Mouse (Mus musculus) liver, embryonic 12.5 days (tissue): ENCODE data around the gene Ankfy1. TPM values are rescaled to one million over a fixed set of nuclear protein-coding genes. Genes with fewer than 3 reads are reported as not detected.
A peak's percentile ranks its signal among the peaks of the same experiment; 100 is the strongest.
"Not testable (repeated sequence)": the region's sequence is repeated elsewhere in the genome, so short reads cannot be mapped to it uniquely, and the experiment has no call there.

Source experiments
- ATAC-seq: fragments of 200-750 bp; cut with Nextera tagmentation; 2 replicates; pipeline ENCODE4 v1.8.0; 2017; ENCODE audit warnings: moderate number of reproducible peaks, mild to moderate bottlenecking, moderate library complexity
- H3K27ac ChIP-seq: fragments of 300-500 bp; sonication (generic); 2 replicates; pipeline ENCODE4 v1.5.1; 2016; ENCODE audit warnings: mild to moderate bottlenecking
- H3K27me3 ChIP-seq: fragments of 300-500 bp; sonication (generic); replicated peaks from 2 replicates; pipeline ENCODE4 v1.6.1; 2016; ENCODE audit warnings: mild to moderate bottlenecking, moderate library complexity
- H3K36me3 ChIP-seq: fragments of 300-500 bp; sonication (generic); 2 replicates; pipeline ENCODE4 v1.6.1; 2016; ENCODE audit warnings: mild to moderate bottlenecking, moderate library complexity
- H3K4me1 ChIP-seq: fragments of 300-500 bp; sonication (generic); 2 replicates; pipeline ENCODE4 v1.6.1; 2016
- H3K4me2 ChIP-seq: fragments of 300-500 bp; sonication (generic); 2 replicates; pipeline ENCODE4 v1.6.1; 2016; ENCODE audit warnings: mild to moderate bottlenecking, moderate library complexity
- H3K4me3 ChIP-seq: fragments of 300-500 bp; sonication (generic); 2 replicates; pipeline ENCODE4 v1.5.1; 2016; ENCODE audit warnings: mild to moderate bottlenecking, moderate library complexity
- H3K9ac ChIP-seq: fragments of 300-500 bp; sonication (generic); 2 replicates; pipeline ENCODE4 v1.6.1; 2016; ENCODE audit warnings: mild to moderate bottlenecking, moderate library complexity
- H3K9me3 ChIP-seq: fragments of 300-500 bp; sonication (generic); replicated peaks from 2 replicates; pipeline ENCODE4 v1.6.1; 2016; ENCODE audit warnings: mild to moderate bottlenecking, moderate library complexity
- WGBS: fragments of 180-500 bp; shearing (Covaris S2); methylation state at CpG from one replicate; pipeline ENCODE4 v1.1.7; 2016; ENCODE audit not compliant: insufficient replicate concordance; 5-methylcytosine and 5-hydroxymethylcytosine counted together
- polyA plus RNA-seq: library from polyadenylated mRNA; unstranded; fragments of >200 nt; fragmentation: Nextera tagmentation; extraction: Ambion mirVana; gene quantifications from 2 replicates; pipeline ENCODE4 v1.2.1, GENCODE M21; 2016

Ankfy1 gene
- polyA plus RNA-seq, 1 experiment from 2014 or later = 18.3 TPM

DNA sequence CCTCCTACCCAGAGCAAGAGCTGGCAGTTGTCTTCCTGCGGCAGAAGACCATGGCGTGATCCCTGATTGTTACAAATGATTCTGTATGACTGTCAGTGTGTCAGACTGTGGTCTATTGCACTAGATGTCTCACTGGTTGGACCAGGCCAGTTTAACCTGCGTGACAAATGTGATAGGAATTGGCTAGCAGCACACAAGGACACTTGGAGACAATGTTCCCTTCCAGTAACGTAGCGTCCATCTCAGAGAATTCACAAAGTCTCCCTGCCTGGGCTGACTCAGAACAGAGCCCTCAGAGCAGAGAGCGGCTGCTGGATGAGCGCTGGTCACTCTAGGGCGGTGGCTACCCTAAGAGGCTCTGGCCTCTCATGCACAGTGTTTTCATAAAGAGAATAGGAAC, 77.9 kb downstream of the Ankfy1 start:
- Histone ChIP-seq H3K9me3 (no peaks in the 10 kb centered on the region), H3K4me1 (no peaks in the 10 kb centered on the region), H3K9ac (no peak overlapping the region), H3K4me2 (no peak overlapping the region), H3K36me3 (peaks cover 65% of the 10 kb centered on the region), H3K27ac (no peak overlapping the region), H3K4me3 (no peak overlapping the region), H3K27me3 (no peaks in the 10 kb centered on the region)
- no peak for ATAC-seq
- 85% methylated on average over 8 of the region's 8 CpGs for WGBS

DNA sequence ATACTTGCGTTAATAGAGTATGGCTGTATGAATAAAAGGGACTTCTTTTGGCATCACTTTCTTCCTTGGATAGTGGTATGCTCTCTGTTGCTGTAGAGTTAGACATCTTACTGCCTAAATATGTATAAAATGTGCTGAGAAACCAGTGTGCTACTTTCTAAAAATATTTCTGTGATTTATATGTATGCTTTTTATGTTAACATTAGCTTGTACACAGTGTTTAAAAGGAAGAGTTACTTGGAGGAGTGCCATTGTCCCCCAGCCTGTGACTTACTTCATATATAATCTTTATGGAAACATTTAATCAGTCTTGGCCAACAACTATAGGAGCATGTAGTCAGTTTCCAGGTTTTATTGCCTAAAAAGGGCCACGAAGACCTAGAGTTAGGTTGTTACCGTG, 79.3 kb downstream of the Ankfy1 start:
- Histone ChIP-seq H3K27ac (no peak overlapping the region), H3K27me3 (no peaks in the 10 kb centered on the region), H3K4me1 (no peaks in the 10 kb centered on the region), H3K4me2 (no peak overlapping the region), H3K9ac (no peak overlapping the region), H3K4me3 (no peak overlapping the region), H3K36me3 (peaks cover 51% of the 10 kb centered on the region), H3K9me3 (no peaks in the 10 kb centered on the region)
- no peak for ATAC-seq
- WGBS = 91% methylated on average over 3 of the region's 3 CpGs

DNA sequence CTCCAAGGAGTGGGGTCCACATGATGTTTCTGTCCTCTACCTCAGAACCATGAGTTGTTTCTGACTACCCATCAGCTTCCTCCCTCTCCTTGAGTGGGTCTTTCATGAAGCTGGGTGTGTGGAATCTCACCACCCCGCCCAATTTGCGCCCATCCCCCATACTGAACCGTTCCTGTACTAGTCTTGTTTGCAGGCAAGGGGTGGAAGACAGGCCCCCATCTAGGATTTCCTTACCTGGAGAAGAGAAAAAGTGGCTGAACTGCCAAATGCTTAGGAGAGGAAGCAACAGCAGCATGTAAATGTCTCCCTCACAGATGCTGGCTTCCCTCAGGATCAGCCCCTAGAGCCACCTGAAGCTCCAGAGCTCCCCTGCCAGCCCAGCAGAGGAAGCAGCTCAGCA, 80.5 kb downstream of the Ankfy1 start:
- no peak for ATAC-seq
- Histone ChIP-seq H3K4me1 (no peaks in the 10 kb centered on the region), H3K4me3 (no peak overlapping the region), H3K27me3 (no peaks in the 10 kb centered on the region), H3K27ac (no peak overlapping the region), H3K4me2 (no peak overlapping the region), H3K36me3 (peaks cover 43% of the 10 kb centered on the region), H3K9me3 (no peaks in the 10 kb centered on the region), H3K9ac (no peak overlapping the region)
- WGBS = 75% methylated on average over 3 of the region's 3 CpGs

DNA sequence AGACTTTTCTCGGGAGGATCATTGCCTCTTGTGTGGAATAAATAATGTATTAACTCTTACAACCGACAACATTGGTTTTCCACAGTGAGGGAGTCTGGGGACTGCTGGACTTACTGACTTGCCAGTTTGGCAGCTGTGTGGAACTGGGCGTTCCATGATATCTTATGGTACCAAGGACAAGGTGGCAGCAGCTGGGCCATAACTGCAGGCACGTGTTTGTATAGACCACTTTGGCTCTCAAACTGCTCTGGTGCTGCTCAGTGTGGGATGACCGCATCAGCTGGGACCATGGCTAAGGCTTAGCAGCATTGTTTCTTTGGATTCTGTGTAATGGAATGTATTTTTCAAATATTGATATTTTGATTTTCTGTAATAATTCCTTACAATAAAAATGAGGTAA, 81.0 kb downstream of the Ankfy1 start:
- Histone ChIP-seq H3K27me3 (no peaks in the 10 kb centered on the region), H3K4me2 (no peak overlapping the region), H3K9me3 (no peaks in the 10 kb centered on the region), H3K27ac (no peak overlapping the region), H3K36me3 (peaks cover 43% of the 10 kb centered on the region), H3K4me3 (no peak overlapping the region), H3K4me1 (no peaks in the 10 kb centered on the region), H3K9ac (no peak overlapping the region)
- 80% methylated on average over 5 of the region's 5 CpGs for WGBS
- no peak for ATAC-seq

DNA sequence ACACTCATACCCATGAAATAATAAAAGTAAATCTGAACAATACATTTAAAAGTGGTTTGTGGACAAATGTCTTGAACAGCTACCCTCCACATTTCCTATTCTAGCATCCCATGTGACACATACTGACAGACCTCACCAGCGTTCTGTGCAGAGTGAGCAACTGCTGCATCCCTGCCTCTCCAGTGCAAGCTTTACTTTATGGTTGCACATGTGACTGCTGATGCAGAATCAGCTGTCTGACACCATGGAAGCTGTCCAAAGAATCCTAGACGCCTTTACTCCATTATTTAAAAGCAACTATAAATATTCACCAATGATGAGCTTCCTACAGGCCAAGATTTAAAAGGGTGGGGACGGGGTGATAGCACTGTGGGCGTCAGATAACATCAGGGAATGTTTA, 81.7 kb downstream of the Ankfy1 start:
- Histone ChIP-seq H3K4me2 (no peak overlapping the region), H3K9me3 (no peaks in the 10 kb centered on the region), H3K4me1 (no peaks in the 10 kb centered on the region), H3K27me3 (no peaks in the 10 kb centered on the region), H3K9ac (no peak overlapping the region), H3K27ac (no peak overlapping the region), H3K36me3 (peaks cover 41% of the 10 kb centered on the region), H3K4me3 (no peak overlapping the region)
- no peak for ATAC-seq
- WGBS = 63% methylated on average over 4 of the region's 4 CpGs

DNA sequence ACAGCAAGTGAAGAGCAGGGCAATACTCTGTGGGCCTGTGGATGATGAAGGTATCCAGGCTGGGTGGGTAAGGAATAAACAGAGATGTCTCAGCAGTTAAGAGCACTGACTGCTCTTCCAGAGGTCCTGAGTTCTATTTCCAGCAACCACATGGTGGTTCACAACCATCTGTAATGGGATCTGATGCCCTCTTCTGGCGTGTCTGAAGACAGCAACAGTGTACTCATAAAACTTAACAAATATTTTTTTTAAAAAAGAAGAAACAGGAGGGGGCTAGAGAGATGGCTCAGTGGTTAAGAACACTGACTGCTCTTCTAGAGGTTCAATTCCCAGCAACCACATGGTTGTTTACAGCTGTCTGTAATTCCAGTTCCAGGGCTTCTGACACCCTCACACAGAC, 82.8 kb downstream of the Ankfy1 start:
- H3K27me3 ChIP-seq, H3K9ac ChIP-seq, ATAC-seq, H3K4me2 ChIP-seq, H3K9me3 ChIP-seq, H3K27ac ChIP-seq, H3K4me3 ChIP-seq, H3K4me1 ChIP-seq: not testable (repeated sequence)
- peaks cover 33% of the 10 kb centered on the region for H3K36me3 ChIP-seq
- WGBS = 20% methylated on average over 1 of the region's 1 CpGs

DNA sequence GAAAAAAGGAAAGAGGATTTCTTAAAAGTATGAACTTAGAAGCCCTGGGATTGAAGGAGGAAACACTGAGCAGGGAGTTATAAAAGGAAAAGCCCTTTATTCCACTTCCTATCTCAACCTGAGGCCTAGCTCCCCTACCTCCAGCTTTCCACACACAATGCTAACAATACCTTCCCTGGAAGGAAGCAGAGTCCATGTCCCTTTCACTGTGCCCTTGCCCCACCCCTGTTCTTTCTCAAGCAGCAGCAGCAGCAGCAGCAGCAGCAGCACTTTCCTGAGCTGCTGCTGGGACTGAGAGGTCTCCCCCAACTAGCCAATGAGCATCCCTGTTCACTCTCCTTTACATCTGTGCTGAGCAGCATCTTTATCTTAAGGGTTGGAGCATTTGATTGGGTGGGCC, 89.2 kb downstream of the Ankfy1 start:
- H3K9ac ChIP-seq = no peak overlapping the region
- no peaks in the 10 kb centered on the region for H3K27me3 ChIP-seq
- H3K4me2 ChIP-seq = no peak overlapping the region
- H3K36me3 ChIP-seq = no peaks in the 10 kb centered on the region
- no peak overlapping the region for H3K4me3 ChIP-seq
- H3K9me3 ChIP-seq = no peaks in the 10 kb centered on the region
- no peak overlapping the region for H3K27ac ChIP-seq
- no peak for ATAC-seq
- no peaks in the 10 kb centered on the region for H3K4me1 ChIP-seq

DNA sequence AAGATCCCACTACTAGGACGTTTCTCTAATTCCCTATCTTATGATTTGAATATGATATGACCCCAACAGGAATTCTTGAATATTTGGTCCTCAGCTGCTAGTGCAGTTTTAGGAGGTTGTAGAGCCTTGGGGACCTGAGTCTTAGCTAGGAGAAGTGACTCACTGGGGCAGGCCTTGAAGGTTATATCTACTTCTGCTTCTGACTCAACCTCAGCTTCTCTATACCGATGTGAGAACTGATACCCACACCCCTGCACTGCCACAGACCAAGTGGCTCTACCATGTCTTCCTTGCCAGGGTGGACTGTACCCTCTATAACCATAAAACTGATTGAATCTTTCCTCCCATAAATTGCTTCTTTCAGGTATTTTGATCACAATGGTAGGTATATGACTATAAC, 92.3 kb downstream of the Ankfy1 start:
- H3K4me1 ChIP-seq = no peaks in the 10 kb centered on the region
- WGBS = 43% methylated on average over 2 of the region's 2 CpGs

DNA sequence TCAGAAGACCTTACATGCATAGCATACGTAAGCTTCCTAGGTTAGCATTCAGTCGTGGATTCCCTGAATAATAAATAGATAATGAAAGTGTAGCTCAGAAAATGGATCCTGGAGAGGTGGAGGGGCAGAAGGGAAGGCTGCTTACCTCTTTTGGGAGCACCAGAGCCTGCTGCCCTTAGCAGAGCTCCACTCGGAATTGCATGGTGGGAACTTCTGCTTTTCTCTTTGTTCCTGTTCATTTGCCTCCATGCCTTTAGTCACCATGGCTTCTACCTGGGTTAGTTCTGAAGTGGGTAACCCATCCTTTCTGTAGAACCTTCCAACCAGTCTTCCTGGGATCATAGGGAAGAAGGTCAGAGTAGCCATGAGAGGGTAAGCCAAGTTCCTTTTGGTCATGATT, 92.7 kb downstream of the Ankfy1 start:
- no peaks in the 10 kb centered on the region for H3K36me3 ChIP-seq

More for the DNA sequence above, 92.3 kb downstream of the Ankfy1 start:
- H3K9ac ChIP-seq = no peak overlapping the region
- H3K27me3 ChIP-seq = no peaks in the 10 kb centered on the region
- H3K9me3 ChIP-seq = no peaks in the 10 kb centered on the region
- no peak overlapping the region for H3K4me3 ChIP-seq
- ATAC-seq = no peak
- no peaks in the 10 kb centered on the region for H3K36me3 ChIP-seq
- H3K4me2 ChIP-seq = no peak overlapping the region
- no peak overlapping the region for H3K27ac ChIP-seq

DNA sequence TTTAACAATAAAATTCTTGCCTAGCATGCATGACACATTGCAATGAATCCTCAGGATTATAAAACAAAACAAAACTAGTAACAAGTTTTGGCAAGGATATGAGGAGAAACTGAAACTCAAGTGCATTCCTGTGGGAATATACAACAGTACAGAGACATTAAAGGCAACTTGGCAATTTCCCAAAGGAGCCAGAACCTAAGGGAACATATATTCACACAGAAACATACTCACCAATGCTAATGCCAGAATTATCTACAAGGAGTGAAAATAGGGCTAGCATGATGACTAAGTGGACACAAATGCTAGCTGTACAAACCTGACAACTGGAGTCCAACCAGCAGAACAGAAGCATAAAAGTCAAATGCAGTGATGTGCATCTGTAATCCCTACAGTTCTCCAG, 102.2 kb downstream of the Ankfy1 start:
- no peak for ATAC-seq
- H3K4me2 ChIP-seq = no peak overlapping the region
- H3K9me3 ChIP-seq = no peaks in the 10 kb centered on the region
- no peak overlapping the region for H3K4me3 ChIP-seq
- H3K36me3 ChIP-seq = no peaks in the 10 kb centered on the region
- H3K4me1 ChIP-seq = peaks cover 14% of the 10 kb centered on the region; the same call in 1 of the 2 replicates
- H3K27ac ChIP-seq = no peak overlapping the region
- H3K27me3 ChIP-seq = no peaks in the 10 kb centered on the region
- H3K9ac ChIP-seq = no peak overlapping the region

More for the DNA sequence above, 92.7 kb downstream of the Ankfy1 start:
- H3K27me3 ChIP-seq = no peaks in the 10 kb centered on the region
- H3K4me3 ChIP-seq = no peak overlapping the region
- no peaks in the 10 kb centered on the region for H3K9me3 ChIP-seq
- H3K27ac ChIP-seq = no peak overlapping the region
- no peak for ATAC-seq
- no peak overlapping the region for H3K9ac ChIP-seq
- H3K4me1 ChIP-seq = no peaks in the 10 kb centered on the region
- 68% methylated on average over 3 of the region's 3 CpGs for WGBS
- no peak overlapping the region for H3K4me2 ChIP-seq

DNA sequence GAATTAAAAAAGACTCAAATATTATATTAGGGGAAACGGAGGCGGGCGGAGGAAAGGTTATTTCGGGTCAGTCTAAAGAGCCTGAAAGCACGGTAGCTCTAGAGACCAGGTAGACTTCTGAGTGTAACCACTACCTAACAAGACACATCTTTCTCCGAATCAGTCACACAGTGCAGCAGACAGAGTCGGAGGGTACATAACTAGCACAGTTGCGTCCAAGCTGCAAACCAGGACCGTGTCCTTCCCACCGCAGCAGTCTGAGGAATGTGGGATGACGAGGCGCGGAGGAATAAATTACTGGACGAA, 105.3 kb downstream of the Ankfy1 start:
- H3K9me3 ChIP-seq = no peaks in the 10 kb centered on the region
- peak overlapping the region; percentile 99 for H3K4me3 ChIP-seq
- H3K36me3 ChIP-seq = no peaks in the 10 kb centered on the region
- H3K4me2 ChIP-seq = peak overlapping the region; percentile 92
- peaks cover 29% of the 10 kb centered on the region for H3K4me1 ChIP-seq
- 9% methylated on average over 14 of the region's 14 CpGs for WGBS
- peak; percentile 18 for ATAC-seq
- peak overlapping the region; percentile 97 for H3K9ac ChIP-seq
- H3K27ac ChIP-seq = peak overlapping the region; percentile 89
- no peaks in the 10 kb centered on the region for H3K27me3 ChIP-seq

DNA sequence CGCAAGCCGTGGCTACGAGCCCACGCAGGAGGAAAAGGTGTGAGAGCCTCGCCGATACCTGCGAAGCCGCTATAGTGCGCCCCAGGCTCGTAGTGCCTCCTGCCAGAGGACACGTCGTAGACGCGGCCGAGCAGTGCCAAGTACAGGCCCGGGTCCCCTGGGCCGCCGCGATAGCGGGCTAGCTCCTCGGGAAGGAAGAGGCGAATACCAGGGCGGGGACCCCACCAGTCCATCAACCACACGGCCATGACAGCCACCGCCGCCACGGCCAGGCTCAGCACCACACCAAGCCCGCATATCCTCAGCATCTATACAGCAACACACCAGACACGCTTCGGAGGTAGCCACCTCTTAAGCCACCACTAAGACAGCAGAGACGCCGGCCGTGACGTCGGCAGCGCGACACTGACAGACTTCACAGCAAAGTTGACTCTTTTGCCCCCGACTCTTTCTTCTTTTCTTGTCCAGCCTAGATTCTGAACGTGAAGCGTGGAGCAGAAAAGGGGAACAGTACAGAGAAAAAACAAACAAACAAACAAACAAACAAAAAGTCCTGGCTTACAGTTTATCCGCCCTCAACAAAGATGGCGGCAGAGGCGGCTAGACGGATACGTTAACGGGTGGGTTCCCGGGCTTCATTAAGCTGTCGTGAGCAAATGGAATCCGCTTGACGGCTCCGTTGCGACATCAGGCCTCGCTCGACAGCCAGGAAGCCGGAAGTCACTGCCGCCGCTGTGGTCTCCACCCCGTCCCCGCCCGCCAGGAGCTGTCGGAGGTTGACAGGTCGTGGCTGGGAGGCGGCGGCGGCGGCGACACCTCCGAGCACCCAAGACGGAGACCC, 105.9 kb downstream of the Ankfy1 start, which contains the start of the genes Cyb5d2 and Zzef1:
Gene Cyb5d2, minus strand, starts transcription at position 688 of the 841 bp plus-strand sequence.
Gene Zzef1, plus strand, starts transcription at position 772 of the 841 bp plus-strand sequence.
- H3K9me3 ChIP-seq = no peaks in the 10 kb centered on the region
- peaks cover 29% of the 10 kb centered on the region for H3K4me1 ChIP-seq
- no peaks in the 10 kb centered on the region for H3K36me3 ChIP-seq
- no peaks in the 10 kb centered on the region for H3K27me3 ChIP-seq
- peak within 1 kb of the TSS; percentile 89 for H3K27ac ChIP-seq
- H3K4me2 ChIP-seq = peak within 1 kb of the TSS; percentile 92
- under 1% methylated on average over 69 of the region's 69 CpGs for WGBS
- peak within 1 kb of the TSS; percentile 97 for H3K9ac ChIP-seq
- peak within 1 kb of the TSS; percentile 99 for H3K4me3 ChIP-seq
- ATAC-seq = peak; percentile 91

DNA sequence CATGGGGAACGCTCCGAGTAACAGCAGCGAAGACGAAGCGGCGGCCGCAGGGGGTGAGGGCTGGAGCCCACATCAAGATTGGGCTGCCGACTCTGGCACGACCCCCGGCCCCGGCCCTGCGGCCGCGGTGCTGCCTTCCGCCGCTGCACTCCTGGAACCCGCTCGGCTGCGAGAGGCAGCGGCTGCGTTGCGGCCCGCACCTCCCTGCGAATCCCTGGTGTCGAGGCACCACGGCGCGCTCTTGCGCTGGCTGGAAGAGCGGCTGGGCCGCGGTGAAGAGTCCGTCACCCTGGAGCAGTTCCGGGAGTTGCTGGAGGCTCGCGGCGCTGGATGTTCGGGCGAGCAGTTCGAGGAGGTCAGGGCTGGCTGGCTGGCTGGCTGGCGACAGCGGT, 106.5 kb downstream of the Ankfy1 start:
- Histone ChIP-seq H3K4me2 (peak overlapping the region; percentile 92), H3K4me1 (peaks cover 32% of the 10 kb centered on the region), H3K9ac (peak overlapping the region; percentile 97), H3K36me3 (no peaks in the 10 kb centered on the region), H3K4me3 (peak overlapping the region; percentile 99), H3K27ac (peak overlapping the region; percentile 89), H3K9me3 (no peaks in the 10 kb centered on the region), H3K27me3 (no peaks in the 10 kb centered on the region)
- 2% methylated on average over 35 of the region's 42 CpGs for WGBS
- ATAC-seq = peak; percentile 45
